Mouse (Mus musculus): ENCODE measurements around the gene Atf7ip2.
"Not testable (repeated sequence)": the region's sequence is repeated elsewhere in the genome, so short reads cannot be mapped to it uniquely, and the experiment has no call there.

The Atf7ip2 gene
- long read RNA-seq, experiment 1: 0 reads
- long read RNA-seq, experiment 2: 0 reads

DNA sequence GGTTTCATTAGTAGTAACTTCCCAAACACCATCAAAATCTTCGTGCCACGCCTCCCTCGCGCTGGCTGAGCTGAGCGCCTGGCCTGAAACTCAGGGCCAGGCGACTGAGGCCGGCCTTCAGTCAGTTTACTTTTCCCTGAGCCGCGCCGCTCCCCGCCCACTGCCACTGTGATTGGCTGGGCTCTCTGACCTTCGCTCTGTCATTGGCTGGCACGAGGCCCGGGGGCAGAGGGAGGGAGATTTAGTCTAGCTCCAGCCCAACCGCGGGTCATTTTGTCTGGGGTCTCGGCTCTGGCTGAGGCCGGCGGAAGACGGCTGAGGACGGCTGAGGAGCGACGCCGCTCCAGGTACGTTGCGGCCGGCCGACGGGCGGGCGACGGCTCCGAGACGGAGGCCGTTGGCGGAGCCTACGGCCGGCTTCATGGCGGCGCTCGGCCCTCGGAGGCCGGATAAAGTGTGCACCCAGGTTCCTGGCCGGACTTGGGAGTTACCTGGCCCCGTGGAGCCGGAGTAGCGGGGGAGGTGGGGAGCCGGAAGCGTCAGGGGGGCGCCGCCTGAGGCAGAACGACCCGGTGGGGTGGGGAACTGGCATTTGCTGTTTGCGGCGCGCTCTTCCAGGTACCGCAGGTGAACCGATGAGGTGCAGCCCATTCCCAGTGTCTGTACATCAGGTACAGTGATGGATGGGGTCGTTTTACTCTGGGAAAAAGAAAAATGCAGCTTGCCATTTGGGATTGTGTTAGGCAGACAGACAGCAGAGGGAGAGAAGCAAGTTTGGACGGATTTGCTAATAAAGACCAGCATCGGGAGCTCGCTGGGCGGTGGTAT, at the start of gene Atf7ip2:
TSS of gene Atf7ip2 (plus strand) at position 34 of the 828 bp plus-strand sequence.
- intact Hi-C loops (cut with DNase I): no loop called here

DNA sequence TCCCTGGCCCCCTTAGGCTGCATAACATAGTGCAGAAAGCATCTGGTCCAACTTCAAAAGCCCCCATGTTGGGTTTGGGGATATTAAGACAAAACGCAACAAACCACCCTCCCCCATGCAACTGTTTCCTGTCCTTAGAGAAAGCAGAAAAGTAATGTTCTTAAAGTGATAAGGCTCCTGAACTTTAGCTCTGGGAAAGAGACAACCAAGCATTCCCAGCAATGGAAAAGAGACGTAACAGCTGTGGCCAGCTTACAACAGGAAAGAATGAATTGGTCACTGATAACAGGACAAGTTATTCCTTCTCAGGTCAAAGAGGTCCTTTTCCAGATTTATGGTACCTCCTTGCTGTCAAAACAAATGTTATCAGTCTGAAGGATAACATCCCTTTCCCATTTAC, 49.3 kb upstream of the Atf7ip2 start:
- intact Hi-C loops (cut with DNase I): no loop called here

DNA sequence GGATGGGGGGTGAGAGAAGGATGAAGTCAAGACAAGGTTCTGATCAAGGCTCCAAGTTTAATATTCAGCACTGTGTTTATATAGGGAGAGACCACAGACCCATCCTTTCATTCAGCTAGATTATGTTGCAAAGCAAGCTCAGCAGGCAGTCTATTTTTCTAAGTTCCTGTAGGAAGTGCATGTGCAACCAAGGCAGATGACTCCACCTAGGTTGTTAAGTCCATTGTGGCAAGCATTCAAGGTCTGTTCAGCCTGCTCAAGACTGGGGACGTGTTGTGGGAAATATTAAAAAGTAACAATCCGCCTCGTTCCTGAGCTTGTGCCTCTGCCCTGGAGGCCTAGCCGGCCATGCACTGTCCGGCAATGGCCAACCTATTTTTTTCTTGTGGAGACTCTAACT, 45.1 kb upstream of the Atf7ip2 start:
- intact Hi-C loops (cut with DNase I): no loop called here

DNA sequence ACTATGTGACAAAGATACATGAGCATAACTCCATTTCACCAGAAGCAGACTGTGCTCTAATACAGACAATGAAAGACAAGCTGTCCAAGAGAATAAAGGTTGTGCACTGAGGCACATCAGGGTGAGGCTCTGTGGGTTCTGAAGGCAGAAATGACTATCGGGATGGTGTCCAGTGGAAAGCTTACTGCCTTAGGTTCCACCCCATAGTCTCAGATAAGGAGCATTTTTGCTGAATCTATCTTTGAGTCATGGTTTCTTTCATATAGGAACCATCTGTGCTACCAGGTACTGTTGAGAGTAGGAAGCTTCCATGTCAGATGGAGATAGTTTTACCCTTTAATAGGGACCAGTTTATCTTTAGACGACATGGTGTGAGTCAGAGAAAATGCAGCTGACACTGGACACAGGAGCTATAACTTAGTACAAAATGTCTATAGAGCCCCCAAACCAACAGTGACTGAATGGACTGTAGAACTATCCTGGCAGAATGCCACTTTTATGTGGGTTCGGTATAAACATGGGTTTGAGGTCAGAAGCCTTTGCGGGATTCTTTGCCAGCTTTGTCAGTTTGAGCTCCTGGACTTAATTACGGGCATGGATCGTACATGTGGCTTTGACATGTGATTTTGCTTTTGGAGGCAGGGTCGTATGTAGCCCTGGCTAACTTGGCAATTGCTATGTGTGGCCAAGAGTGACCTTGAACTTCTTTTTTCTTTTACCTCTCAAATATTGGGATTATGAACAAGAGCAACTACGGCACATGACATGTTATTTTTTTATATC, 23.2 kb upstream of the Atf7ip2 start:
- intact Hi-C loops (cut with DNase I): no loop called here

DNA sequence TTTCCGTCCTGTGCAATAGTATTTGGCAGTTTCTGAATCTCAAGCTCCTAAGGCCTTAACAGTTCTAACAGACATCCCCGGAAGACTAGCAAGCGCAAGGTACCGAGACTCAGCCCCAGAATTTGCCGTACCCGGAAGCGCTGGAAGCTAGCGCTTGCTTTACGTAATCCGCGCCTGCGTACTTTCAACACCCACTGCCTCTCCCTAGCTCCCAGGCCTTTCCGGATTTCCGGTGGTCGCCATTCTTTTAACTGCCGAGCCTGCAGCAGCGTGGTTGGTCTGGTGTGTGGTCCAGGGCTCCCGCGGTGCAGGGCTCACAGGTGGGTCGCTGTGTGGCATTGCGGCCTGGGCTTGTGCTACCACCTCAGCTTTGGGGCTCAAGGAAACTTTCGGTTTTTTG, 22.5 kb upstream of the Atf7ip2 start, which contains the start of gene Rpl39l:
TSS of gene Rpl39l (plus strand) at position 222 of the 400 bp plus-strand sequence.
- intact Hi-C loops (cut with DNase I): no loop called here

DNA sequence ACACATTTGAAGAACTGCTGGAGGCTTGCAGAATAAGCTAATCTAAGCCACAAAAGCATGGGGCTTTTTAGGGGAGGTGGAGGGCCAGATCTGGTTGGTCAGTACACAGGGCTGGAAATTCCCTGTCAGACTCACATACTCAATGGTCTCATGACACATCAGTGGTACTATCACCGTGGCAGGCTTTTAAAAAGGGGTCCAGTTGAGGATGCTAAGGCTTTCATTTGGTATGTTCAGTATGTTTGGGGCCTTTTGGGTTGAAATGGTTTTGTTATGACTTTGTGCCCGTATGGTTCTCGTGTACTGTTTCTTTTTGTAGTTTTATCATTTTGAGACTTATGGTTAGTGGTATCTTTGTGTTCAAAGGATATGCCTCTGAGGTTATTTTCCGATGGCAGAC, 21.2 kb upstream of the Atf7ip2 start:
- intact Hi-C loops (cut with DNase I): no loop called here

DNA sequence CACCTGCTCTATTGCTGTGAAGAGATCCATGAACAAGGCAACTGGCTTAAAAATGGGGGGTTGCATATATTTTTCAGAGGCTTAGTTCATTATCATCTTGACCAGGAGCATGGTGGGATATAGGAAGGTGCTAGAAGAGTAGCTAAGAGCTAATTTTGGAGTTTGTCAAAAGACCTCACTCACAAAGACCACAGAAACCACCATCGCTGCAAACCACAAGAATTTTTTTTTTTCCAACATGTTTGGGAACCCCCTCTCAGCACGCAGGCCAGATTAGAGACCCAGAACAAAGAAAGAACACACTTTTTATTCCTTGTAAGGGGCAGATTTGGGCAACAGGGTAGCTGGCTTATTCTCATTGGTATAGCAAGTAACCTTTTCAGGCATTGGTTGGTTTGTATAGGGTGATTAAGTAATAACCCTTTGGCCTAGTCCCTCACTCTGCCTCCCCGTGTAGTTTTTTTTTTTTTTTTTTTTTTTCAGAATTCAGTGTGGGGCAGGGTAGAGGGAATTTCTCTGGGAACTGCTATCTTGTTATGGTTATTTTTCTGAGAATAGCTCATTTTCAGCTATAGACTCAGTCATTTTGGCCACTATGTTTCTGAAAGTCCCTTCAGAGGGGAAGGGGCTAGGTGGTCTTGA, 20.2 kb upstream of the Atf7ip2 start:
- intact Hi-C loops (cut with DNase I): no loop called here

DNA sequence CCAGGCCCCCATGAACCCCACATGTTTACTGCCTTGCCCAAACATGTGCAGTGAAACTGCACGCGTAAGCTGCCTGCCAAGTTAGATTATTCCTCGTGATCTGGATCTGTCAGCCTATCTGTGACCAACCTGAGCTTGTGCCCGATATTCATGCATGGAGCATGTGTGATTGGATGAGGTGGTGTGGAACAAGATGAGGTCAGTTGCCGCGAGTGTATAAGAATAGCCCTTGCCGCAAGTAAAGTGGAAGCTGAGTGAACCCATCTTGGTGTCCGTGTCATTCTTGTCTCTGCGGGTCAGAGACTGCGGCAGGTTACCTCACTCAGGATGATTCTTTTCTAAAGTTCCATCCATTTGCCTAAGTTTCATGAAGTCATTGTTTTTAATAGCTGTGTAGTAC, 5.1 kb upstream of the Atf7ip2 start:
- intact Hi-C loops (cut with DNase I): not testable (repeated sequence)

DNA sequence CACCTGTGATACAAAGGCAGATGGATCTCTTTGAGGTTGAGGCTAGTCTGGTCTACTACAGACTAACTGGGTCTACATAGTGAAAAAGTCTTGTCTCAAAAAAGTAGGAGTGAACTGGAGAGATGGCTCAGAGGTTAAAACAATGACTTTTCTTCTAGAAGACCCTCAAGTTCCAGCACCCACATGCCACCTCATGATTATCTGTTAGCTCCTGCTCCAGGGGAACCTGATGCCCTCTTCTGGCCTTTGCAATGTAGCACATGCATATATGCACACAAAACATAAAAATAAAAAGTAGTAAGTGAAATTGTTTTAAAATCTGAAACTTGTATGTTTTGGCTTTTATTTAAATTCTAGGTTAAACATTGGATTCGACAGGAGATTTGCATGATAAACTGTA, 16.3 kb downstream of the Atf7ip2 start:
- intact Hi-C loops (cut with DNase I): loop anchor here (2.0 kb wide), 1 partner anchor 120 kb away; no protein-coding TSS in a partner anchor

DNA sequence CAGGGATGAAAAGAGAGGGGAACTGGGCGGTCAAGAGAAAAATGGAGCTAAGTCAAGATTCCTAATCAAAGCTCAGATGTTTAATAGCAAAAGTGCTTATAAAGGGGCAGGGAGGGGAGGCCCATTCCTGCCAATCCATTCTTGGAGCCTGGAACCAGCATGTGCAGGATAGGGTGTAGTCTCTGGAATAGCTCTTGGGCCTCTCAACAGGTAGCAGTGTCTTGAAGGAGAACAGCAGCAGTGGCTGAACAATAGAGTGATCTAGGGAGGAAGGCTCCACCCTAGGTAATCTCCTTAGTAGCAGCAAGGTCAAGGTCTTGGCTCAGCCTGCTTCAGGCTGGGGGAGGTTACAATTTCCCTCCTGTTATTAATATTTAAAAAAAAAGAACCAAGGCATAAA, 23.9 kb downstream of the Atf7ip2 start:
- intact Hi-C loops (cut with DNase I): not testable (repeated sequence)

DNA sequence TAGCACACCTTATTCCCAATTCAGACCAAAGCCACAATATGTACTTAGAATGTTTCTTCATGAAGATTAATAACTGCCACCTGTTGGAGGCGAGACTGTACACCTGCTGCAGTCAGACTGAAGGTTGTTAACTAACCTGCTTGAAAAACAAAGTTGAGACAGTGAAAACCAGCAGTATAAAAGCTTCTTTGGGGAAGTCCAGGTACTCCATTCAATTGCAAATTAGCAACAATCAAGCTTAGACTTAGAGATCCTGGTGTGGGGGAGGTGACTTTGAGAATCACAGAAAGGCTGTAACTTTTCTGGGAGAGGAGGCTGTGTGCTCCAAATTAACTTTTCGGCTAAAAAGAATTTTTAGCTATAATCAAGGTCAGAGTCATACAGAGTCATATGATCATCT, 24.5 kb downstream of the Atf7ip2 start:
- intact Hi-C loops (cut with DNase I): not testable (repeated sequence)

DNA sequence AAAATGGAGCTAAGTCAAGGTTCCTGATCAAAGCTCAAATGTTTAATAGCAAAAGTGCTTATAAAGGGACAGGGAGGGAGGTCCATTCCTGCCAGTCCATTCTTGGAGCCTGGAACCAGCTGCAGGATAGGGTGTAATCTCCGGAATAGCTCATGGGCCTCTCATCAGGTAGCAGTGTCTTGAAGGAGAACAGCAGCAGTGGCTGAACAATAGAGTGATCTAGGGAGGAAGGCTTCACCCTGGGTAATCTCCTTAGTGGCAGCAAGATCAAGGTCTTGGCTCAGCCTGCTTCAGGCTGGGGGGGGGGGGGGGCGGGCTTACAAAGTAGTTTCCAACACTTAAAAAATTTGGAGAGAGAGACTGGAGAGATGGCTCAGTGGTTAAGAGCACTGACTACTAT, 34.8 kb downstream of the Atf7ip2 start:
- intact Hi-C loops (cut with DNase I): no loop called here

DNA sequence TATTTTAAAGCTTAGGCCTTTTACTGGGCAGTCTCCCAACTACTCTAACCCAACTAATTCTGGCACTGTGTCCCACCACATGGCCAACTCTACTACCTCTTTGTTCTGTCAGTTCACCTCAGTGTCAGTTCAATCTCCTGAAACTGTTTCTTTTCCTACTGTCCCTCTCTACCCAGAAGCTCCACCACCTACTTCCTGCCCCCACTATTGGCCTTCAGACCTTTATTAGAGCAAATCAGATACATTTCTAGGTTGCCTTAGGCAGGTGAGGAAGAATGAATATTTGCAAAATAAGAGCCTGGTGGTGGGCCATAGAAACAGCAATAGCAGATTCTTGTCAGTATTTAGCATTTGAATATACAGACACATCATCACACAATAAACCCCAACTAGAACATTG, 44.1 kb downstream of the Atf7ip2 start:
- intact Hi-C loops (cut with DNase I): no loop called here

DNA sequence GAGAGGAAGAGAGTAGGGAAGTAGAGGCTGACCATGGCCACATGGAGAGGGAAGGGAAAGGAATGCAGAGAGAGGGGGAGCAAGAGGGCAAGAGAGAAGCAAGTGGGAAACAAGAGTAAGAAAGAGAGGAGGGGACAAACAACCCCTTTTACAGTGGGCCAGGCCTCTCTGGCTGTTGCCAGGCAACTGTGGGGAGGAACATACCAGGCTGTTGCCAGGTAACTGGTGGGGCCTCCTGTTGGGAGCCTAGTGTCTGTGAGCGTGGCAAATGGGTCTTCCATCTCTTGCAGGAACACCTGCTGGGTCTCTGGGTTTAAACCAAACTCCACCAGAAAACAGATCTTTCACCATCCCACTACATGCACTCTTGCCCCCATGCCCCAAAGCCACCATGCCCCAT, 61.5 kb downstream of the Atf7ip2 start:
- intact Hi-C loops (cut with DNase I): no loop called here

DNA sequence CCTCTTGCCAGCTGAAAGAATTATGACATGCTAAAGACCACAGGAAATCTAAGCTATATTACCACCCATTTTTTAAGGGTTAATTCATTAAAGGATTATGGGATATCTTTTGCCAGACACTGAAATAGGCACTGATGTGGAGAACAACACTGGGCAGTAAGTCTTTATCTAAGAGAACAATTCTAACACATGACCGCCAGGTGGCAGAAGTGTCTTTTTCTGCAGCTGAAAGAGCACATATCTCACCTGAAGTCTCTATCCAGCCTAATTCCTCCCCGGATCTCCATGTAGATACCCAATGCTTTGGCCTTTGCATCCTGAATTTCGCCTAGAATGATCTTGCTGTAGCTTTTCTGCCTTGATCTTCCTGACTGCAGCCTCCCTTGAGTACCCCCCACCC, 79.7 kb downstream of the Atf7ip2 start:
- intact Hi-C loops (cut with DNase I): loop anchor here (5.0 kb wide), 1 partner anchor 180 kb away; no protein-coding TSS in a partner anchor

DNA sequence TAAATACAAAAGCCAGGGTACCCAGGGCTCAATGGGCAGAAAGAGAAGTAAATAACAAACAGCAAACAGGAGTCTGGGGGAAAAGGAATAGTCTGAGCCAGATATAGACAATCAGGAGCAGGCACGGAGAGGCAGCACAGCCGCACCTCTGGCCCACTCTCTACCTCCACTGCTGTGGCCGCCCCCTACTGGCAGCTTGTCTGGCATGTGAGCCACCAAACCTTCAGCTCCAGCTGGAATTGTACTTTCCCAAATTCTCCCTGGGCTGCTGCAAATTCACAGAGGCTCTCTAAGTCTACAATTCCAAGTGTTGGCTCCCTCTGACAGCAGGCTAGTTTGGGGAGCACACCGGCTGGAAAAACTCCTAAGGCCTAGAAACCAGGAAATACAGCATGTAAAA, 82.0 kb downstream of the Atf7ip2 start:
- intact Hi-C loops (cut with DNase I): loop anchor here (5.0 kb wide), 1 partner anchor 182 kb away; no protein-coding TSS in a partner anchor

DNA sequence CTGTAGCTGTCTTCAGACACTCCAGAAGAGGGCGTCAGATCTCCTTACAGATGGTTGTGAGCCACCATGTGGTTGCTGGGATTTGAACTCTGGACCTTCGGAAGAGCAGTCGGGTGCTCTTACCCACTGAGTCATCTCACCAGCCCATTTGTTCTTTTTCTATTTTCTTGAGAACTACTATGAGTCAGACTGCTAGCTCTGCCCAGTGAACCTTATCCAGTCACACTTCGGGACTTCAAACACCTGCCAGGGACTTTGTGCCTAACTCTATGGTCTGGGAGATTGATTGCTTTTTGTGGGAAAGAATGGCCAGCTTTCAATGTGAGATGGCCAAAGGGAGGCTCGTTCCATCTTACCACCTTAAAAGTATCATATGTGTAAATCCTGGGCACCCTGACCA, 84.3 kb downstream of the Atf7ip2 start:
- intact Hi-C loops (cut with DNase I): not testable (repeated sequence)

DNA sequence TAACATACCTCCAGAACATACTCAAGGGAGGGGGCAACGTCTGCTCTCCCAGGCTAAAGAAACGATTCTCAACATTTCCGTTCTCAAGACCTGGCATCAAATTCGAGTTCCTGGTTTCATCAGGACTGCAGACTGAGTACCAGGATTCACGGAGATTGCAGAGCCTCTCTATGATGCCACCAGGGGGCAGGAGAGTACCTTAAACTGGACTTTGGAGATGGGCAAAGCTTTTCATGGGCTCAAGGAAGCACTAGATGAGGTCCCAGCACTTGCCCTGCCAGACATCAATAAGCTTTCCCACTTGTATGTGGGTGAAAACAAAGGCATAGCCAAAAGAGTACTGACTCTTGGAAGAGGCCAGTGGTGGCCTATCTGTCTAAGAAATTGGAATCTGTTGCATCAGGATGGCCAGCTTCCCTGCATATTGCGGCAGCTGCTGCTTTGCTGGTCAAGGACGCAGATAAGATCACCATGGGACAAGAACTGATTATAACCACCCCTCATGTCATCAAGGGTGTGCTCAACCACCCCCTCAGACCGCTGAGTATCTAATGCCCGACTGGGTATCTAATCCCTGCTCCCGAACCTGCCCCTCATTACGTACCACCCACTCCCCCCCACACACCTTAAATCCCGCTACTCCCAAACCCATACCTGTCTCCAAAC, 87.9 kb downstream of the Atf7ip2 start:
- intact Hi-C loops (cut with DNase I): loop anchor here (5.0 kb wide), 2 partner anchors 117 to 242 kb away; partner anchors contain the start of gene Tekt5

DNA sequence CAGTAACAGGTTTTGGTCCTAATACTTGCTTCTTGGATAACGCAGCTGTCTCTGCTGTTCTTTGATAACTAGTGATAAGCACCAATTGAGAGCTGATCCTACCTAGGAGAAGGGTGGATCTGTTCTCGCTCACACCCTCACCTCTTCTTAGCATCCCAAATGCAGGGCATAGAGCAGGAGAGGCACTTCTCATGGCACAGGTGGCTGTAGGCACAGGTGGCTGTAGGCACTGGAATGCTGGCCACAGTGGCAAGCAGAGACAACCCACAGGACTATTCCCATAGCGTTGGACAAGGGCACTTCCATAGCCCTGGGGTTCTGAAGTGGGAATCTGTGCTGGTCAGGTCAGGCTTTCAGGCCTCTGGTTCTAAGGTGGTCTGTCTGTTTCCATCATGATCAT, 89.4 kb downstream of the Atf7ip2 start:
- intact Hi-C loops (cut with DNase I): loop anchor here (5.0 kb wide), 2 partner anchors 115 to 240 kb away; partner anchors contain the start of gene Tekt5

DNA sequence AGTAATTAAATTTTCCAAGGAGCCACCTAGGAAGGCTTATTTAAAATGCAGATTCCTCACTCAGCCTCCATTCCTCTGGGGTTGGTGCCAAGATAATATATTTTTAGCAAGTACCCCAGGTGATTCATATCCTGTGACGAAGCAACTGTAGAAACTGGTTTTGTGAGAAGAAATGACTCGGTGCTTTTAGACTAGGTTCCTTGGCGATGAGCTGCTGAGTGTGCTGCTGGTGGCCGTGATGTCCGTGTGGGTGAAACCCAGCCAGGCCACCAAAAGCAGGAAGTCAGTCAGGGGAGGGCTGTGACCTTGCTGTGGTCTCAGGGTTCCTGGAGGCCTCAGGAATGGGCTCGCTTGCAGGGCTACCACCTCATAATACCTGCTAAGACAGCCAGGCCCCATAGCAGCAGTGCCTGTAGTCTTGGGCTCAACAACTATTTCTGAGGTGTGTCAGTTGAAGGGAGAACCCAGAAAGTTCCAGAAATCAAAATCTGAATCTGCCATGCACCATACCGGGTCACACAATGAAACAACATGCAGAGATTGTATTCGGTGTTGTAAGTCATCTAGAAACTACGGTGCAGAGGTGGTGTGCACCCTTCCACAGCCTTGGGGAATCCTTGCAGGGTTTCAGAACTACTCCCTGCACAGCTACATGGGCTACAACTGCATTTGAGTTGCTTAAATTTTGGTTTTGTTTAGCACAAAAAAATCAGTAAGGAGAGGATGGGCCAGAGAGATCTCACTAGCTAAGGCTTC, 94.2 kb downstream of the Atf7ip2 start:
- intact Hi-C loops (cut with DNase I): no loop called here
